Mouse (Mus musculus) E14TG2a.4 (cell line): ENCODE data around the gene Aadat.
A peak's percentile ranks its signal among the peaks of the same experiment; 100 is the strongest.

ENCODE experiments used
- CTCF ChIP-seq: conservative IDR thresholded peaks from 2 replicates; pipeline ENCODE4 v1.5.1; 2014; ENCODE audit warnings: low read length
- NANOG ChIP-seq: IDR thresholded peaks from 2 replicates; pipeline ENCODE4 v1.6.1; 2014; ENCODE audit warnings: borderline replicate concordance, low read length, mixed read lengths
- POU5F1 ChIP-seq: IDR thresholded peaks from 2 replicates; pipeline ENCODE4 v1.6.1; 2014; ENCODE audit warnings: low read length, borderline replicate concordance

- TF ChIP-seq CTCF (peak; percentile 67), NANOG (no peak), POU5F1 (no peak)
Observed at GRCm38 (mm10) chr8:60466686-60467335, 38.9 kb upstream of the Aadat start.
